Mouse (Mus musculus) heart, postnatal 36 days (tissue): ENCODE measurements around the gene Olfr791. TPM values are rescaled to one million over a fixed set of nuclear protein-coding genes. Genes with fewer than 3 reads are reported as not detected.

ENCODE experiments used
- DNase-seq, 2 experiments: peaks; one replicate each; pipeline ENCODE4 v3.0.0; 2021 to 2022
- intact Hi-C: fragments of 180-260 bp; cut with DNase I; formaldehyde crosslinking; loops from one replicate; pipeline ENCODE4 v1.15.1; 2025
- total RNA-seq, 2 experiments: library from RNA; stranded (reverse); gene quantifications; 2 replicates each; pipeline ENCODE4 v1.2.3; 2021

Gene Olfr791
- not detected for total RNA-seq

DNA sequence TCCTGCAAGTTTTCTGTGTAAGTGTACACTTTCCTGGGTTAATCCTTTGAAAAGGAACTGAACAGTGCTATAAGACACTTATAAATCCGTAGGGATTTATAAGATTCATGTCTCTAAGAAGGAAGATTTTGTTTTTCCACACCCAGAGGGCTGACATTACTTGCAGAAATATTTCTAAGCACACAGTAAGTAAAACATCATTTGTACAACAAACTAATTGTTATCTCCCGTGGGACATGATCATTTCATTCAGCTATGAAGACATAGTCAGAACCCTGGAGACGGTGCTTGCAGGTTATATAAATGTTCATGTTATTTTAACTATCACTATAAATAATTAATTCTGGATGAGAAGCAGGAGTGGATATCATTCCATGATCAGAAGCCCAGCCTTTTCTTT is at the start of gene Olfr791:
Gene Olfr791, plus strand, starts transcription at position 301 of the 400 bp plus-strand sequence.
- DNase-seq = no peak
- intact Hi-C loops = no loop called here

DNA sequence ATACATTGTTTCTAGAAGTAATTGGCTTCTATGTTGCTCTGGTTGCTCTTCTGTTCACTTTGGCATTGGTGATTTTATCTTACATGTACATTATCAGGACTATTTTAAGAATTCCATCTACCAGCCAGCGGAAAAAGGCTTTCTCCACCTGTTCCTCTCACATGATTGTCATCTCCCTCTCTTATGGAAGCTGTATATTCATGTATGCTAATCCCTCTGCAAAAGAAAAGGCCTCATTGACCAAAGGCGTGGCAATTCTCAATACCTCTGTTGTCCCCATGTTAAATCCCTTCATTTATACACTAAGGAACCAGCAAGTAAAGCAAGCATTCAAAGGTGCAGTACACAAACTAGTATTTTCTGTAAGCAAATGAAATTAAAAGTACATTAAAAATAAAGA is 48.3 kb upstream of the Olfr791 start:
- DNase-seq = no peak
- intact Hi-C loops = no loop called here

DNA sequence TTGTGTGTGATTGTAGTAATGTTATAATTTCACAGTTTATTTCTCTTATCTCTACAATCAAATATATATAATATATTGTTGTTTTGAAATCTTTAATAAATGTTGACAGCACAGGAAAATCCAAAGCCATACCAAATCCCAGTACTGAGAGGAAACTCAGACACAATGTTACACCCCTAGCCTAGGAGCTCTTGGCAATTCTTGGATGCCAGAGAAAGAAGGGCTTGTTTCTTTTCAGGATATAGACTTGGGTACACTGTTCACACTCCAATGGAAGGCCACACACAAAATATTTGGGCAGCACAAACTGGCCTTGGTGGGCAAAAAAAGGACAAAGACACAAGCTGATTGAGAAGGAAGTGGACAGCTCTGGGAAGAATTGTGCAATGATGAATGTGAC is 47.9 kb upstream of the Olfr791 start:
- DNase-seq = no peak
- intact Hi-C loops = no loop called here

DNA sequence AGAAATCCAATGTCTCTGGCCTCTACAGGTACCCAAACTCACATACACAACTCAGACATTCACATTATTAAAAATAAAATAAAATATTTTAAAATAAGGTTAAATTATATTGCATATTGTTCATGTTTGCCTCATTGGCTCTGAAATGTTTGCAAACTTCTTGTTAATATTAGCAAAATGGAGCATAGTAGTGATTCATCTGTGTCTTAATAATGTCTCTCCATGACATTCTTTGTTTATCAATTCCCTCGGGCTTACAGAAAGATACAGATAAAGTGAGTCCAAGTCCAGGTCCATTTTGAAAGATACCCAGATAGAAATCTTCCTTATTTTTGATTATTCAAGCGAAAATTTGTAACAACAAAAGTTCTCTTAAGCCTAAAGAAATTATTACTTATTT is 37.1 kb upstream of the Olfr791 start, which contains the start of gene Olfr789:
Gene Olfr789, plus strand, starts transcription at position 301 of the 400 bp plus-strand sequence.
- intact Hi-C loops = no loop called here
- DNase-seq = no peak

DNA sequence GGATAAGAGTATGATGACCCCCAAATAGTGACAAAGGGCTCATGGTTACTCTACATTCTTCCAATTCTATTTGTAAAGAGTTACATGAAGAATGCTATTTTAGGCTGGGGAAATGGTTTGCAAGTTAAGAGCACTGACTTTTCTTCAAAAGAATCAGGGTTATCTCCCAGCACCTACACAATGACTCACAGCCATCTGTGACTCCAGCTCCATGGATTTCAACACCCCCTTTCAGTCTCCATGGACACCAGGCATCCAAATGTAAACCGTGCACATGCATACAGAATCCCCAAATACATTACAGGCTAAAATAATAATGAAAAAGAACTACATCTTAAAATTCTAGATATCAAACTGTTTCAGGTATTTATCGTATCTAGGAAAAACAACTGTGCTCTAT is 31.5 kb upstream of the Olfr791 start:
- intact Hi-C loops = no loop called here
- no peak for DNase-seq

DNA sequence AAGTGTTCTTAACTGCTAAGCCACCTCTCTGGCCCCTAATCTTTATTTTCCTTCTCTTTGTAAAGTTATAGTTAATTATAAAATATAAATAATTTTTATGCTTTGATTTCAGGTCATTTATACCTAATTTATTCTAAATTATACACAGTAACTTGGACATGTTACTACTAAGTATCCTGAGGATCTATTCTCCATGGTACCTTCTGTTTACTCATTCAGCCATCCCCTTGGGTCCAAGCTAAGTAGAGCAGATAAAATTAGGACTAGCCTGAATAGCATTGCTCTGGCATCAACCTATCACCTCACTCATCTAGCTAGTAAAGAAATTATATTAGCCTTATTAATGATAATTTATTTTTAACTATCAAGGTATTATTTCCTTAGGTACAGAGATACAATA is 23.4 kb upstream of the Olfr791 start, which contains the start of gene Olfr790:
Gene Olfr790, plus strand, starts transcription at position 301 of the 400 bp plus-strand sequence.
- no peak for DNase-seq

DNA sequence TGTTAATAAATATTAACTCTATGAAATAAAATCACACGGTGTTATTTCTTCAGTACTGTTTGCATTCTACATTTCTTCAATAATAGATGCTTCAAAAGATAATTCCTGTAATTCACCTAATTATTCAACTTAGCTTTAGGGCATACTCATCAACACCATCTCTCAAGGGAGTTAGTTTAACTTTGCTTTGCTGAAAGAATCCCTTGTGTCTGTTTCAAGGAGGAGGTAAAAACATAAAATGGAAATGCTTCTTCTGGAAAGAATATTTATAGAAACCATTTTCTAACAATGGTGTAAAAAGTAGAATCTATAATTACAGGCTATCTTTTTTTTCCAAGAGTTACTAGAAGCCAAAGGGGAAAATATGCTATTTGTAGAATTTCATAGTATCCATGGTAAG is 17.3 kb downstream of the Olfr791 start, which contains the start of gene Olfr792:
Gene Olfr792, plus strand, starts transcription at position 301 of the 400 bp plus-strand sequence.
- no peak for DNase-seq
- intact Hi-C loops = no loop called here

More for the DNA sequence above, 23.4 kb upstream of the Olfr791 start, which contains the start of gene Olfr790:
- intact Hi-C loops = no loop called here

DNA sequence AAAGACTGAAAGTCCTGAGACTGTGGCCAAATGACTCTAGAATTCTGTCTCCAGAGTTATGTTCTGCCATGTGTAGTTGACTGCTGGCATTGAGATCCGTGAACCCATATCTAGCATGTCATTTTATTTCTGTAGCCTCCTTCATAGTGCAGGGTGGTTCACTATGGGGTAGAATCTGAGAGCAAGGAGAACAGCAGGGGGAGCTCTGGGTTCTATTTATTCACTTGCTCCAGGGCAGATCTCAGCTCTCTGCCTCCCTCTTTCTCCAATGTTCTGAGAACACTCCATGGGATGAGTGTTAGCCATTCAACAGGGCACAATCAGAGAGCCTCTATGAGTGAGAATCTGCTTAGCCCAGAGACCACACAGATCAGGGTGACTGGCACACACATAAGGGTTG is 27.8 kb downstream of the Olfr791 start:
- intact Hi-C loops = no loop called here
- DNase-seq = no peak

DNA sequence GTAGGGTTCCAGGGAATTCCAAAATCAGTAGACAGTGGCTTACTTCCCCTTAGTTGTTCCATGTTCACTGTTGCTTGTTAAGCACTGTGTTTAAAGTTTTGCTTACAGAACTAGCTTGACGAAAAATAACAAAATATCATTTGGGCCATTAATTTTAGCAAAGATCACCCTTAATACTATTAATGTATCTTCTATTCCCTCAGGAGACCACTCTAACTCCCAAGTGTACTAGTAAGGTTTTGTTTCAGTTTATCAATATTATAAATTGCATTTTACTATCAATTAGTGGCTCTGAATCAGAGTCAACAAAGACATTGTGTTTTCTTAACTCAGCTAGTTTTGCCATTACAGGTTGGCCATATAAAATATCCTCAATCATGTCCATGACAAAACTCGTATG is 45.8 kb downstream of the Olfr791 start, which contains the start of gene Olfr794:
Gene Olfr794, plus strand, starts transcription at position 301 of the 400 bp plus-strand sequence.
- DNase-seq = no peak
- intact Hi-C loops = no loop called here

DNA sequence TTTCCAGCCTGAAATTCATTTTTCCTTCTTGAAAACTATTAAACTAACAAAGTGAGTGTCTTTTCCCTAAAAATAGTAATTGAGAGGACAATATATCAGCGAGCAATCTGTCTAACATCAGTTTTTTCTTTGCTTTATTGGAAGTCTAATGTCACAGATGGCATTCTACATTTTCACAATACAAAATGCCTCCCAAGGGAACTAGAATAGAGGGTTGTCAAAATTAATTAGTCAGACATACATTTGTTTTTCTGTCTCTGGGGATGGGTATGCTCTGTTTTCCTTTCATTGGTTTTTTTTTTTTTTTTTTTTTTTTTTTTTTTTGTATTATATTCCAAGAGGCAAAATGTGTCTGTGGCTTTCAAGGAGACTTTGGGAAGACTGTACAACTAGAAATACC is 55.5 kb downstream of the Olfr791 start:
- intact Hi-C loops = no loop called here
- DNase-seq = no peak

Other genes with a start within 250 kb of the Olfr791 start
- not detected for gene Olfr780, start 203.7 kb upstream of the Olfr791 start, total RNA-seq
- not detected for gene Olfr781, start 192.9 kb upstream of the Olfr791 start, total RNA-seq
- gene Olfr782, start 172.9 kb upstream of the Olfr791 start, total RNA-seq = not detected
- not detected for gene Olfr784, start 137.7 kb upstream of the Olfr791 start, total RNA-seq
- not detected for gene Olfr785, start 116.4 kb upstream of the Olfr791 start, total RNA-seq
- not detected for gene Olfr786, start 94.5 kb upstream of the Olfr791 start, total RNA-seq
- not detected for gene Olfr787, start 59.9 kb upstream of the Olfr791 start, total RNA-seq
- gene Olfr788, start 50.8 kb upstream of the Olfr791 start, total RNA-seq = not detected
- not detected for gene Olfr789, start 37.0 kb upstream of the Olfr791 start, total RNA-seq
- not detected for gene Olfr790, start 23.3 kb upstream of the Olfr791 start, total RNA-seq
- not detected for gene Olfr792, start 17.4 kb downstream of the Olfr791 start, total RNA-seq
- not detected for gene Olfr794, start 45.9 kb downstream of the Olfr791 start, total RNA-seq
- gene Olfr796, start 90.8 kb downstream of the Olfr791 start, total RNA-seq = not detected
- not detected for gene Olfr798, start 106.1 kb downstream of the Olfr791 start, total RNA-seq
- not detected for gene Olfr799, start 115.7 kb downstream of the Olfr791 start, total RNA-seq
- gene Olfr800, start 135.9 kb downstream of the Olfr791 start, total RNA-seq = not detected
- gene Olfr801, start 152.1 kb downstream of the Olfr791 start, total RNA-seq = not detected
- gene Olfr802, start 166.4 kb downstream of the Olfr791 start, total RNA-seq = not detected
- gene Olfr803, start 172.5 kb downstream of the Olfr791 start, total RNA-seq = not detected
- gene Olfr804, start 181.4 kb downstream of the Olfr791 start, total RNA-seq = not detected
- not detected for gene Olfr805, start 207.6 kb downstream of the Olfr791 start, total RNA-seq
- not detected for gene Olfr806, start 220.1 kb downstream of the Olfr791 start, total RNA-seq
- gene Olfr807, start 236.0 kb downstream of the Olfr791 start, total RNA-seq = not detected
- not detected for gene Olfr808, start 243.7 kb downstream of the Olfr791 start, total RNA-seq